Mouse (Mus musculus): ENCODE data around the gene Slc6a16. TPM values are rescaled to one million over a fixed set of nuclear protein-coding genes. Genes with fewer than 3 reads are reported as not detected.

Gene Slc6a16
- polyA plus RNA-seq, 1 experiment from 2014 or later = 1.3 TPM

GRCm38 (mm10) chr7:45224826-45225225 is 16.1 kb upstream of the Slc6a16 start:
- H3K4me1 ChIP-seq (replicated peaks) = no peaks in the 10 kb centered on the region
- H3K27ac ChIP-seq (replicated peaks) = no peak overlapping the region
- no peaks in the 10 kb centered on the region for H3K27me3 ChIP-seq
- no peak overlapping the region for H3K4me2 ChIP-seq
- H3K9ac ChIP-seq = no peak overlapping the region
- 90% methylated on average over 7 of the region's 7 CpGs for whole genome bisulfite sequencing
- H3K9me3 ChIP-seq = no peaks in the 10 kb centered on the region
- ATAC-seq (ENCODE audit: low FRiP score, low read depth) = no peak
- no peaks in the 10 kb centered on the region for H3K36me3 ChIP-seq
- no peak overlapping the region for H3K4me3 ChIP-seq

- Histone ChIP-seq H3K36me3 (no peaks in the 10 kb centered on the region), H3K4me3 (no peak overlapping the region), H3K9me3 (no peaks in the 10 kb centered on the region), H3K27ac (replicated peaks) (no peak overlapping the region), H3K4me1 (replicated peaks) (no peaks in the 10 kb centered on the region), H3K4me2 (no peak overlapping the region), H3K9ac (no peak overlapping the region), H3K27me3 (no peaks in the 10 kb centered on the region)
- no peak for ATAC-seq (ENCODE audit: low FRiP score, low read depth)
- WGBS = 97% methylated on average over 5 of the region's 5 CpGs
These were observed 14.5 kb upstream of the Slc6a16 start for GRCm38 (mm10) chr7:45226421-45226820.

GRCm38 (mm10) chr7:45228548-45228947 is 12.3 kb upstream of the Slc6a16 start:
- no peaks in the 10 kb centered on the region for H3K36me3 ChIP-seq
- no peaks in the 10 kb centered on the region for H3K27me3 ChIP-seq
- H3K9me3 ChIP-seq = no peaks in the 10 kb centered on the region

GRCm38 (mm10) chr7:45229046-45229445 is 11.8 kb upstream of the Slc6a16 start:
- WGBS = 93% methylated on average over 8 of the region's 8 CpGs
- H3K27ac ChIP-seq (replicated peaks) = no peak overlapping the region
- peaks cover under 1% of the 10 kb centered on the region; the same call in 1 of the 2 replicates for H3K27me3 ChIP-seq
- H3K4me1 ChIP-seq (replicated peaks) = peaks cover 5% of the 10 kb centered on the region
- H3K9ac ChIP-seq = no peak overlapping the region
- H3K9me3 ChIP-seq = no peaks in the 10 kb centered on the region
- ATAC-seq (ENCODE audit: low FRiP score, low read depth) = no peak
- H3K4me3 ChIP-seq = no peak overlapping the region
- H3K4me2 ChIP-seq = no peak overlapping the region
- H3K36me3 ChIP-seq = no peaks in the 10 kb centered on the region

More at GRCm38 (mm10) chr7:45228548-45228947, 12.3 kb upstream of the Slc6a16 start:
- Histone ChIP-seq H3K4me3 (no peak overlapping the region), H3K4me2 (no peak overlapping the region), H3K9ac (no peak overlapping the region), H3K27ac (replicated peaks) (no peak overlapping the region), H3K4me1 (replicated peaks) (no peaks in the 10 kb centered on the region)
- WGBS = 95% methylated on average over 18 of the region's 18 CpGs
- no peak for ATAC-seq (ENCODE audit: low FRiP score, low read depth)

GRCm38 (mm10) chr7:45229459-45230203 is 11.3 kb upstream of the Slc6a16 start:
- WGBS = 86% methylated on average over 7 of the region's 7 CpGs
- peaks cover 6% of the 10 kb centered on the region for H3K27me3 ChIP-seq
- ATAC-seq (ENCODE audit: low FRiP score, low read depth) = no peak
- H3K4me3 ChIP-seq = no peak overlapping the region
- no peak overlapping the region for H3K9ac ChIP-seq
- H3K9me3 ChIP-seq = no peaks in the 10 kb centered on the region
- no peak overlapping the region for H3K4me2 ChIP-seq
- no peak overlapping the region for H3K27ac ChIP-seq (replicated peaks)
- peaks cover 11% of the 10 kb centered on the region for H3K4me1 ChIP-seq (replicated peaks)
- H3K36me3 ChIP-seq = no peaks in the 10 kb centered on the region

- Histone ChIP-seq H3K9ac (no peak overlapping the region), H3K4me3 (no peak overlapping the region), H3K27me3 (peaks cover 17% of the 10 kb centered on the region), H3K4me1 (replicated peaks) (peaks cover 21% of the 10 kb centered on the region), H3K9me3 (no peaks in the 10 kb centered on the region), H3K4me2 (no peak overlapping the region), H3K36me3 (no peaks in the 10 kb centered on the region), H3K27ac (replicated peaks) (no peak overlapping the region)
- no peak for ATAC-seq (ENCODE audit: low FRiP score, low read depth)
- 92% methylated on average over 12 of the region's 12 CpGs for WGBS
These were observed 9.7 kb upstream of the Slc6a16 start for GRCm38 (mm10) chr7:45231192-45231591.

GRCm38 (mm10) chr7:45231941-45232340 is 8.9 kb upstream of the Slc6a16 start:
- peaks cover 17% of the 10 kb centered on the region for H3K27me3 ChIP-seq
- no peak overlapping the region for H3K9ac ChIP-seq
- H3K4me3 ChIP-seq = no peak overlapping the region
- peaks cover 21% of the 10 kb centered on the region for H3K4me1 ChIP-seq (replicated peaks)
- no peaks in the 10 kb centered on the region for H3K9me3 ChIP-seq
- no peak overlapping the region for H3K27ac ChIP-seq (replicated peaks)
- H3K36me3 ChIP-seq = no peaks in the 10 kb centered on the region
- WGBS = 85% methylated on average over 11 of the region's 11 CpGs
- H3K4me2 ChIP-seq = no peak overlapping the region
- ATAC-seq (ENCODE audit: low FRiP score, low read depth) = no peak

GRCm38 (mm10) chr7:45232716-45233465 is 8.0 kb upstream of the Slc6a16 start:
- WGBS = 72% methylated on average over 13 of the region's 13 CpGs

GRCm38 (mm10) chr7:45233580-45234332 is 7.1 kb upstream of the Slc6a16 start:
- Histone ChIP-seq H3K27me3 (peaks cover 22% of the 10 kb centered on the region), H3K36me3 (no peaks in the 10 kb centered on the region), H3K4me2 (peak overlapping the region; percentile 31), H3K4me1 (replicated peaks) (peaks cover 21% of the 10 kb centered on the region), H3K9ac (no peak overlapping the region), H3K27ac (replicated peaks) (no peak overlapping the region), H3K4me3 (no peak overlapping the region), H3K9me3 (no peaks in the 10 kb centered on the region)
- ATAC-seq (ENCODE audit: low FRiP score, low read depth) = no peak
- WGBS = 22% methylated on average over 20 of the region's 20 CpGs

More at GRCm38 (mm10) chr7:45232716-45233465, 8.0 kb upstream of the Slc6a16 start:
- H3K36me3 ChIP-seq = no peaks in the 10 kb centered on the region
- peaks cover 17% of the 10 kb centered on the region for H3K27me3 ChIP-seq
- no peak overlapping the region for H3K27ac ChIP-seq (replicated peaks)
- no peak overlapping the region for H3K4me3 ChIP-seq
- H3K4me1 ChIP-seq (replicated peaks) = peaks cover 21% of the 10 kb centered on the region
- no peak overlapping the region for H3K9ac ChIP-seq
- no peak overlapping the region for H3K4me2 ChIP-seq
- H3K9me3 ChIP-seq = no peaks in the 10 kb centered on the region
- no peak for ATAC-seq (ENCODE audit: low FRiP score, low read depth)

- WGBS = 11% methylated on average over 29 of the region's 29 CpGs
- Histone ChIP-seq H3K4me2 (peak overlapping the region; percentile 39), H3K27me3 (peaks cover 27% of the 10 kb centered on the region), H3K27ac (replicated peaks) (no peak overlapping the region), H3K36me3 (no peaks in the 10 kb centered on the region), H3K9ac (no peak overlapping the region), H3K9me3 (no peaks in the 10 kb centered on the region), H3K4me1 (replicated peaks) (peaks cover 21% of the 10 kb centered on the region), H3K4me3 (no peak overlapping the region)
- no peak for ATAC-seq (ENCODE audit: low FRiP score, low read depth)
These were observed 6.5 kb upstream of the Slc6a16 start for GRCm38 (mm10) chr7:45234333-45234841.

GRCm38 (mm10) chr7:45234922-45235571 is 5.8 kb upstream of the Slc6a16 start:
- peak; percentile 79 for ATAC-seq (ENCODE audit: low FRiP score, low read depth)
- no peaks in the 10 kb centered on the region for H3K36me3 ChIP-seq
- no peak overlapping the region for H3K9ac ChIP-seq
- H3K27ac ChIP-seq (replicated peaks) = no peak overlapping the region
- no peaks in the 10 kb centered on the region for H3K9me3 ChIP-seq
- H3K4me3 ChIP-seq = 0 out of 2 replicates have a peak overlapping the region, but pooled peaks have one; percentile 2
- peaks cover 27% of the 10 kb centered on the region for H3K27me3 ChIP-seq
- peak overlapping the region; percentile 39 for H3K4me2 ChIP-seq
- H3K4me1 ChIP-seq (replicated peaks) = peaks cover 21% of the 10 kb centered on the region
- WGBS = 11% methylated on average over 21 of the region's 21 CpGs

Measured in hindbrain, embryonic 15.5 days (tissue).